Mouse (Mus musculus): Measurements from ENCODE around the gene Olfr703. TPM values are rescaled to one million over a fixed set of nuclear protein-coding genes. Genes with fewer than 3 reads are reported as not detected.

Gene Olfr703
- polyA plus RNA-seq (2017; shearing (Covaris generic)): not detected

DNA sequence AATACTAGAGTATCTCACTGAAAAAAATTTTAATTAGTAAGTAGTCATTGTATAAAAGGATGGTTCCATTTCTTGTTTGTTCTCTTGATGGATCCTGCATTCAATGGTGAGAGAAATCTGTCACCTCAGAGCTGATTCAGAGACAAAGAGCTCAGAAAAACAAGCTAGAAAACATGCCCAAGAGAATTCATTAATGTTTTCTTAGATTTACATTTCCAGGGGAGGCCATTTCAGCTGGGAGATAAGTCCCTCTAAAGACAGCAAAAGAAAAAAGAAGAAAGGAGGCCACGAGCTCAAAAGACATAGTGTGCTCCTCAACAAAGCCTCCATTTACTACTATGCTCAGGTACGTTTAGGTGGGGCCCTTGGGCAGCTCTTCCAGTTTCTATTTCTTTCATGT is at the start of gene Olfr703:
TSS of gene Olfr703 (plus strand) at position 301 of the 400 bp plus-strand sequence.

DNA sequence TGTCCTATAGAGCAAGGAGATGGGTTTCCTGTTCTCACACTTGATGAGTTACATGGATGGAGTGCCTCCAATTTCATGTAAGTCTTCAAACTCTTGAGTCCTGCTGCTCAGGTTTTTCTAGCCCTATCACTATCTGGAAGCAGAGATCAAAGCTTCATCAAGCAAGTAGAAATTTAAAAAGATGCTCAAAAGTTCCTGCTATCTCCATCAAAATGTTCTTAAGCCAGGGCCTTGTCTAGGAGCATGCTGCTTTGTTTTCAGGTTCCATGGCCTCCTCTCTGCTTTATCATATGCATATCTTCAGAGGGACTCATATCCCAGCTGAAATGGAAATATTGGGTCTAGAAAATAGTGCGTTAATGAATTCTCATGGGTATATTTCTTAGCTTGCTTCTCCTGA is 34.4 kb upstream of the Olfr703 start, which contains the start of gene Olfr700:
TSS of gene Olfr700 (minus strand) at position 101 of the 400 bp plus-strand sequence.

DNA sequence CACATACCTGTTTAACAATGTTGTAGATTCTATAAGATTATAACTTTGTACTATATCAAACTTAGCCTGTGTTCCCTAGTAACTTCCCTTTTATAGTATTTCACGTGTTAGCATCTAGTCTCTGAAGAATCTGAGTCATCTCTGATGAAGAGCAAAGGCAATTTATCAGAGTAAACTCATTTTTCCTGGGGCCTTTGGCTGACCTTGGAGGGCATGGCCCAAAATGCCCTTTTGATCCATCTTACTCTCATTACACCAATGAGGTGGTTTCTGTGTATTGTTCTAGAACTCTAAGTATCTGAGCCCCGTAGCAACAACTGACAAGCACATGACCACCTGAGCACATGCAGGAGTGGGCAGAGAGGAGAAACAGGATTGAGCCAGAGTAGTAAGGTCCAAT is 29.3 kb upstream of the Olfr703 start, which contains the start of gene Olfr701:
TSS of gene Olfr701 (plus strand) at position 301 of the 400 bp plus-strand sequence.

DNA sequence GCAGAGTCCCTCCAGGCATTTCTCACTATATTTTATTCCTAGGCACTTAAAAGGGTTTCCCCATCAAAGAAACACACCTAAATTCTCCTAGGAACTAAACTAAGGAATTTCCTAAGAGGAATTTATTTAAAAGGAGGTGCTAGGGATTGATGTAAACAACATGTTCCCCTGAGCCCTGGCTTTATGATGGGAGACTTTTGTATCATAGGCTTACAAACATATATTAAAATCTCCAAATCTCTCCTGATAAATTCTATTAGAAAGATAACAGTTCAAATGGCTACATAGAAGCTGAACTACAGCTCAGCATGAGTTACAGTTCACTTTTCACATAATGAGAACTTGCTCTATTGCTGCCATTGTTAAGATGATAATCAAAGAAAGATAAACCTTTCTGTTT is 9.4 kb upstream of the Olfr703 start, which contains the start of gene Olfr702:
TSS of gene Olfr702 (minus strand) at position 101 of the 400 bp plus-strand sequence.

DNA sequence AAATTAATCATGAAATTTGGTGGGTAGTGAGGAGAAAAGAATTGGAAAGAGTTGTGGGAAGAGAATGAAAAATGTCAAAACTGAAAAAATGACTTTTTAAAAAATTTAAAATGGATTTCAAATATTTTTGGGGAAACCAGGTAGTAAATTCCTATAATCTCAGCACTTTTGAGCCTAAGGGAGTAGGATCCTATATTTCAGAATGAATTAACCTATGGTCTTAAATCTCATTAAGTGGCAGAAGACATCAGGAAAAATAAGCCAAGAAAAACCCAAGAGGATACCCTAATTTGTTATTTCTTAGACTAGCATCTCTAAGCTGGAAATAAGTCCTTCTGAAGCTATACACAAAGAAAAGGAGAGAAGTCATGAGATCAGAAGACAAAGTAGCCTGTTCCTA is 19.7 kb downstream of the Olfr703 start, which contains the start of gene Olfr704:
TSS of gene Olfr704 (plus strand) at position 301 of the 400 bp plus-strand sequence.

DNA sequence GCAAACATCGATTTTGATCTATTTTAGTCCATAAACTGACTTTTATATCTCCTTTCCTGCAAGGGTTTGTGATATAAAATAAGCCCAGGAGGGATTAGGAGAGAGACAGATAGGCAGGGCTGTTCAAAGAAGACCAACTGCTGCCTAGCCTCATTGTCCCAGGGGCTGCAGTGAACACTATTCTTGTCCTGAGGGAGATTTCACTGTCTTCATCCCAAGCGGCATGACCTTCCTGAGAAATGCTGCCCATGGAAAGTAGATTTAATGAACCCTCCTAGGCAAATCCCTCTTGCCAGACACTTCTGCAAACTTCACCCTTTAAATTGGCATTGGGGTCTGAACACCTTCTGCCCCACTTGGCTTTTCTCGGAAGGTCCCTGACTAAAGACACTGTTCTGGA is 33.6 kb downstream of the Olfr703 start, which contains the start of gene Olfr705:
TSS of gene Olfr705 (minus strand) at position 101 of the 400 bp plus-strand sequence.

DNA sequence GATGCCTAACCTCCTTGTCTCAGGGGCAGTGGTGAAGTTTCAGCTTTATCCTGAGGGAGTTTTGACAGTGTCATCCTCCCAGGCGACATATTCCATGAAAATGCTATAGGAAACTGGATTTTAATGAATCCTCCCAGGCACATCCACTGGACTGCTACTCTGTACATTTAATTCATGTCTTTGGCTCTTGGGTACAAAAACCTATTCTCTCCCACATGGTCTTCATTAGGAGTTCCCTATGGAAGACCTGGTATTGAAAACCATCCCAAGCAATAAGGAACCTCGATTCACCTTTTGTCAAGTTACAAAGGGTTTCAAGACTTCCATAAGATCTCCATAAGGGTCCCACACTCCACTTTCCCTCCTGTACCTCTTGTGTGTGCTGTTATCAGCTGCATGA is 44.9 kb downstream of the Olfr703 start, which contains the start of gene Olfr706:
TSS of gene Olfr706 (minus strand) at position 101 of the 400 bp plus-strand sequence.

Other genes with a start within 250 kb of the Olfr703 start
- gene Olfr693, start 162.8 kb upstream of the Olfr703 start, polyA plus RNA-seq (2017; shearing (Covaris generic)): not detected
- gene Olfr694, start 151.5 kb upstream of the Olfr703 start, polyA plus RNA-seq (2017; shearing (Covaris generic)): not detected
- under 1 TPM in 1 of 2 experiments, not detected in 1; 0.76 TPM for gene Olfr695, start 127.0 kb upstream of the Olfr703 start, polyA plus RNA-seq (2017; shearing (Covaris generic))
- under 1 TPM in 1 of 2 experiments, not detected in 1; 0.55 TPM for gene Olfr697, start 100.9 kb upstream of the Olfr703 start, polyA plus RNA-seq (2017; shearing (Covaris generic))
- gene Olfr698, start 88.0 kb upstream of the Olfr703 start, polyA plus RNA-seq (2017; shearing (Covaris generic)): under 1 TPM in 1 of 2 experiments, not detected in 1; 0.59 TPM
- gene Olfr699, start 50.2 kb upstream of the Olfr703 start, polyA plus RNA-seq (2017; shearing (Covaris generic)): under 1 TPM in 1 of 2 experiments, not detected in 1; 0.53 TPM
- gene Olfr700, start 34.5 kb upstream of the Olfr703 start, polyA plus RNA-seq (2017; shearing (Covaris generic)): not detected
- gene Olfr701, start 29.2 kb upstream of the Olfr703 start, polyA plus RNA-seq (2017; shearing (Covaris generic)): under 1 TPM in 1 of 2 experiments, not detected in 1; 0.12 TPM
- not detected for gene Olfr702, start 9.5 kb upstream of the Olfr703 start, polyA plus RNA-seq (2017; shearing (Covaris generic))
- gene Olfr704, start 19.8 kb downstream of the Olfr703 start, polyA plus RNA-seq (2017; shearing (Covaris generic)): not detected
- not detected for gene Olfr705, start 33.5 kb downstream of the Olfr703 start, polyA plus RNA-seq (2017; shearing (Covaris generic))
- under 1 TPM in 1 of 2 experiments, not detected in 1; 0.19 TPM for gene Olfr706, start 44.8 kb downstream of the Olfr703 start, polyA plus RNA-seq (2017; shearing (Covaris generic))
- under 1 TPM in 1 of 2 experiments, not detected in 1; 0.55 TPM for gene Olfr707, start 57.9 kb downstream of the Olfr703 start, polyA plus RNA-seq (2017; shearing (Covaris generic))
- not detected for gene Olfr1532-ps1, start 64.6 kb downstream of the Olfr703 start, polyA plus RNA-seq (2017; shearing (Covaris generic))
- under 1 TPM; 0.05 to 0.88 TPM for gene Olfr709-ps1, start 88.9 kb downstream of the Olfr703 start, polyA plus RNA-seq (2017; shearing (Covaris generic))
- not detected for gene Olfr710, start 105.0 kb downstream of the Olfr703 start, polyA plus RNA-seq (2017; shearing (Covaris generic))
- gene Olfr6, start 120.6 kb downstream of the Olfr703 start, polyA plus RNA-seq (2017; shearing (Covaris generic)): under 1 TPM in 1 of 2 experiments, not detected in 1; 0.04 TPM
- not detected for gene Olfr711, start 132.1 kb downstream of the Olfr703 start, polyA plus RNA-seq (2017; shearing (Covaris generic))
- gene Olfr2, start 162.7 kb downstream of the Olfr703 start, polyA plus RNA-seq (2017; shearing (Covaris generic)): under 1 TPM in 1 of 2 experiments, not detected in 1; 0.38 TPM
- not detected for gene Olfr713, start 187.8 kb downstream of the Olfr703 start, polyA plus RNA-seq (2017; shearing (Covaris generic))
- not detected for gene Olfr714, start 227.6 kb downstream of the Olfr703 start, polyA plus RNA-seq (2017; shearing (Covaris generic))
- gene Olfr17, start 249.9 kb downstream of the Olfr703 start, polyA plus RNA-seq (2017; shearing (Covaris generic)): under 1 TPM in 1 of 2 experiments, not detected in 1; 0.07 TPM